Mouse (Mus musculus) heart, adult 2 months (tissue): Measurements from ENCODE around the gene Rccd1. TPM values are rescaled to one million over a fixed set of nuclear protein-coding genes. Genes with fewer than 3 reads are reported as not detected.
"Not testable (repeated sequence)": the region's sequence is repeated elsewhere in the genome, so short reads cannot be mapped to it uniquely, and the experiment has no call there.

Source experiments
- DNase-seq, 2 experiments: peaks; one replicate each; pipeline ENCODE4 v3.0.0; 2021
- H3K27ac ChIP-seq: fragments of 200-600 bp; 2 replicates; pipeline ENCODE4 v1.8.1; 2022
- H3K27me3 ChIP-seq: fragments of 200-500 bp; 2 replicates; pipeline ENCODE4 v1.6.1; 2012; ENCODE audit warnings: mild to moderate bottlenecking, low read length, inconsistent platforms, mixed read lengths; ENCODE audit not compliant: control insufficient read depth, insufficient read depth
- H3K36me3 ChIP-seq: fragments of 200-500 bp; 2 replicates; pipeline ENCODE4 v1.6.1; 2012; ENCODE audit warnings: low read length, inconsistent platforms; ENCODE audit not compliant: control insufficient read depth, insufficient read depth
- H3K4me1 ChIP-seq: fragments of 200-500 bp; 2 replicates; pipeline ENCODE4 v1.6.1; 2011; ENCODE audit warnings: low read length; ENCODE audit not compliant: control insufficient read depth, insufficient read depth
- H3K4me3 ChIP-seq: fragments of 200-600 bp; 2 replicates; pipeline ENCODE4 v1.8.1; 2022
- H3K79me2 ChIP-seq: fragments of 200-500 bp; replicated peaks from 2 replicates; pipeline ENCODE4 v1.6.1; 2012; ENCODE audit warnings: mild to moderate bottlenecking, inconsistent platforms, low read length, moderate library complexity, mixed read lengths; ENCODE audit not compliant: control insufficient read depth, insufficient read depth
- H3K9ac ChIP-seq: fragments of 200-500 bp; 2 replicates; pipeline ENCODE4 v1.6.1; 2012; ENCODE audit warnings: low read depth, mild to moderate bottlenecking, control low read depth, inconsistent platforms, low read length, mixed read lengths
- CTCF ChIP-seq: fragments of 200-600 bp; IDR thresholded peaks from 2 replicates; pipeline ENCODE4 v1.8.1; 2022; ENCODE audit warnings: antibody characterized with exemption, mild to moderate bottlenecking, moderate library complexity
- EP300 ChIP-seq: fragments of 200-500 bp; IDR thresholded peaks from 2 replicates; pipeline ENCODE4 v1.6.1; 2011; ENCODE audit warnings: low read depth, low read length, control low read depth; ENCODE audit not compliant: insufficient read depth
- POLR2A ChIP-seq: fragments of 200-500 bp; IDR thresholded peaks from 2 replicates; pipeline ENCODE4 v1.6.1; 2011; ENCODE audit warnings: mild to moderate bottlenecking, low read depth, low read length, control low read depth; ENCODE audit not compliant: insufficient read depth
- WGBS: fragments of 180-500 bp; shearing (Covaris S2); methylation state at CpG from one replicate; pipeline ENCODE4 v1.1.7; 2018; 5-methylcytosine and 5-hydroxymethylcytosine counted together
- intact Hi-C: fragments of 180-260 bp; cut with DNase I; formaldehyde crosslinking; loops from one replicate; pipeline ENCODE4 v1.15.1; 2025
- polyA plus RNA-seq: library from polyadenylated mRNA; depleted of rRNA; stranded (reverse); fragments of >200 nt; gene quantifications from 2 replicates; pipeline ENCODE4 v1.2.3, GENCODE M21; 2012
- total RNA-seq, 2 experiments: library from RNA; stranded (reverse); gene quantifications; 2 replicates each; pipeline ENCODE4 v1.2.3; 2021

Rccd1 gene
- total and polyA plus RNA-seq, 3 experiments = 5.6 to 7.0 (median 6.1) TPM

DNA sequence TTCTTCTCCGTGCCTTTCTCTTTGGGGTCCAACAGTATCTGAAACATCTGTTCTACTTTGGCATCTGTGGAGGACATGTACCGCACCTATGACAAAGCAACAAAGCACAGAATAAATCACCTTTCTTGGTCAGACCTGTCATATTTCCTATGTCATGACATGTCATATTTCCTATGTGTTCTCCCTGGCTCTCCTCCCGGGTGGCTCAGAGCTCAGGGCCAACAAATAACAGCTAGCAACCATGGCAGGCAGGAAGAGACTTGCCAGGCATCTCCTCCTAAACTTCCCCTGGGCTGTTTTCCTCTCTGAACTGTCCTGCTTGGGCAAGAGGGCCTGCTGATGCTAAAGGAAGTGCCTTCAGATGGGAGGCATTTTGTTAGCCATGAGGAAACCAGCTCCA is 12.7 kb upstream of the Rccd1 start:
- intact Hi-C loops = no loop called here
- Histone ChIP-seq H3K4me3 (no peak overlapping the region), H3K9ac (no peak overlapping the region), H3K27ac (no peak overlapping the region), H3K36me3 (no peaks in the 10 kb centered on the region), H3K79me2 (no peaks in the 10 kb centered on the region), H3K27me3 (no peaks in the 10 kb centered on the region), H3K4me1 (peaks cover 7% of the 10 kb centered on the region)
- TF ChIP-seq POLR2A (no peak), EP300 (no peak), CTCF (no peak)
- DNase-seq = no peak
- 81% methylated on average over 3 of the region's 3 CpGs for WGBS

- Histone ChIP-seq H3K36me3 (no peaks in the 10 kb centered on the region), H3K27ac (no peak overlapping the region), H3K4me1 (peaks cover 5% of the 10 kb centered on the region), H3K79me2 (no peaks in the 10 kb centered on the region), H3K9ac (no peak overlapping the region), H3K4me3 (no peak overlapping the region), H3K27me3 (no peaks in the 10 kb centered on the region)
- TF ChIP-seq CTCF (no peak), POLR2A (no peak), EP300 (no peak)
- intact Hi-C loops = no loop called here
- no peak for DNase-seq
- 64% methylated on average over 4 of the region's 4 CpGs for WGBS
These were observed 10.6 kb upstream of the Rccd1 start for GRCm38 (mm10) chr7:80334848-80335247.

GRCm38 (mm10) chr7:80331433-80331832 is 7.2 kb upstream of the Rccd1 start:
- no peak overlapping the region for H3K27ac ChIP-seq
- DNase-seq = no peak
- H3K9ac ChIP-seq = no peak overlapping the region
- no peaks in the 10 kb centered on the region for H3K36me3 ChIP-seq
- no peaks in the 10 kb centered on the region for H3K27me3 ChIP-seq
- no peaks in the 10 kb centered on the region for H3K79me2 ChIP-seq
- H3K4me1 ChIP-seq = no peaks in the 10 kb centered on the region
- H3K4me3 ChIP-seq = no peak overlapping the region
- no peak for TF ChIP-seq POLR2A
- TF ChIP-seq CTCF = no peak
- no peak for TF ChIP-seq EP300
- intact Hi-C loops = no loop called here
- WGBS = 96% methylated on average over 19 of the region's 19 CpGs

DNA sequence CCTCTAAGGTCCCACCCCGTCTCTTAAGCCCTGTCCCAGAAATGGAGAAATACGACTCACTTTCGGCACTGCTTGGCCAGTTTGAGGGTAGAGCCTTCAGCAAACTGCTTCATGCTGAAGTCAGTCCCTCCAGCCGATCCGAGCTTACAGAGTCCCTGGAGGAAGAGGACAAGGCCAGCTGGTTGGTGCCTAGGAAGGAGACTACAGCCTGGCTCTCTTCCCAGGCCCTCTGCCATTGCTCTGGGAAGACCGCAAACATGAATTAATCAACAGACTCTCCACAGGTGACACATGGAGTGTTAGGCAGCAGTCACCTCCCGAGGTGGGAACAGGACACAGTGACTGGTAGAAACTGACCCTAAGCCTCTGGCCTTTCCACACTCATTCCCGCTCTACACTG is 6.0 kb upstream of the Rccd1 start:
- Histone ChIP-seq H3K9ac (no peak overlapping the region), H3K36me3 (no peaks in the 10 kb centered on the region), H3K27me3 (no peaks in the 10 kb centered on the region), H3K27ac (no peak overlapping the region), H3K4me1 (no peaks in the 10 kb centered on the region), H3K79me2 (no peaks in the 10 kb centered on the region), H3K4me3 (no peak overlapping the region)
- intact Hi-C loops = no loop called here
- no peak for DNase-seq
- WGBS = 80% methylated on average over 8 of the region's 8 CpGs
- TF ChIP-seq POLR2A = no peak
- TF ChIP-seq CTCF = no peak
- no peak for TF ChIP-seq EP300

DNA sequence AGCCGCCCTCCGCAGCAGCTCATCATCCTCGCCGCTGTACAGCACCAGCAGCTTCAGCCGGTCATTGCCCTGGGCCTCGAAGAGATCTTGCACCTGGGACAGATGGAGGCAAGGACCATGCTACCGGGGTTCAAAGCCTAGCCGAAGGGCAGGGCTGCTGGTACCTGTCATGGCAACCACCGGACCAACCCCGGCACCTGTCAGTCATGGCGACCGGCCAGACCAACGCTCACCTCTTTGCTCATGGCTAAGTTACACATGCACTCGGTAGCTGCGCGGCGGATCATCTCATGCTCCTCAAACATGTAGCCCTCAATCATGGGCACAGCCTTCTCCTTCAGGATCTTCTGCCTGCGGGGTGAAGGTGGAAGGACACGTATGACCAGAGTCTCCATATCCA is 1.8 kb upstream of the Rccd1 start:
- Histone ChIP-seq H3K9ac (no peak overlapping the region), H3K36me3 (no peaks in the 10 kb centered on the region), H3K27ac (no peak overlapping the region), H3K79me2 (no peaks in the 10 kb centered on the region), H3K4me3 (no peak overlapping the region), H3K4me1 (peaks cover 3% of the 10 kb centered on the region; the same call in 1 of the 2 replicates), H3K27me3 (no peaks in the 10 kb centered on the region)
- 97% methylated on average over 19 of the region's 19 CpGs for WGBS
- TF ChIP-seq POLR2A = no peak
- TF ChIP-seq CTCF = no peak
- TF ChIP-seq EP300 = no peak
- intact Hi-C loops = no loop called here
- DNase-seq = no peak

- H3K36me3 ChIP-seq = no peaks in the 10 kb centered on the region
- DNase-seq = no peak
- no peak overlapping the region; the same call in 1 of the 2 replicates for H3K27ac ChIP-seq
- no peaks in the 10 kb centered on the region for H3K27me3 ChIP-seq
- H3K4me3 ChIP-seq = no peak overlapping the region
- WGBS = 94% methylated on average over 16 of the region's 16 CpGs
- intact Hi-C loops = no loop called here
- peaks cover 3% of the 10 kb centered on the region; the same call in 1 of the 2 replicates for H3K4me1 ChIP-seq
- H3K9ac ChIP-seq = no peak overlapping the region
- H3K79me2 ChIP-seq = no peaks in the 10 kb centered on the region
- TF ChIP-seq POLR2A = no peak
These were observed 1.1 kb upstream of the Rccd1 start for GRCm38 (mm10) chr7:80325292-80325868.

DNA sequence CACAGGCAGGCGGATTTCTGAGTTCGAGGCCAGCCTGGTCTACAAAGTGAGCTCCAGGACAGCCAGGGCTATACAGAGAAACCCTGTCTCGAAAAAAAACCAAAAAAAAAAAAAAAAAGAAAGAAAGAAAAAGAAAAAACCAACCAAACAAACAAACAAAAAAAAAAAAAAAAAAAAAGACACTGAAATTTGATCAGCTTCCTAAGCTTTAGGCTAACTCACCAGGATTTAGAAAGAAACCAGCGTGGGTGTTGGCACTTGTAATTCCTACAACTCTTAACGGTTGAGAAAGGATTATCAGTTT is 514 bp upstream of the Rccd1 start:
- 39% methylated on average over 4 of the region's 5 CpGs for WGBS
- H3K36me3 ChIP-seq, H3K9ac ChIP-seq: not testable (repeated sequence)

More for the DNA sequence above, 514 bp upstream of the Rccd1 start:
- H3K27me3 ChIP-seq, H3K4me1 ChIP-seq, H3K79me2 ChIP-seq, DNase-seq, H3K4me3 ChIP-seq: not testable (repeated sequence)
- H3K27ac ChIP-seq = peak overlapping the region; percentile 99
- intact Hi-C loops = loop anchor here (1.0 kb wide), 1 partner anchor 17 kb away; the partner anchor contains the start of gene Unc45a
